Mouse (Mus musculus) E14TG2a.4 (cell line): ENCODE measurements at regions not wholly inside any gene's neighbourhood (a gene's known extent, or its start where the extent isn't known, plus 50 kb on each side); places are given as distances from the start of the nearest gene placed in this dataset.
A peak's percentile ranks its signal among the peaks of the same experiment; 100 is the strongest.

Experiments used
- H3K27me3 ChIP-seq: 2 replicates; pipeline ENCODE4 v1.6.1; 2014; ENCODE audit warnings: low read length, control low read depth; ENCODE audit not compliant: insufficient read depth
- H3K36me3 ChIP-seq: 2 replicates; pipeline ENCODE4 v1.6.1; 2014; ENCODE audit warnings: low read length, control low read depth; ENCODE audit not compliant: insufficient read depth
- H3K4me1 ChIP-seq: replicated peaks from 2 replicates; pipeline ENCODE4 v1.6.1; 2014; ENCODE audit warnings: low read depth, low read length, control low read depth
- H3K4me3 ChIP-seq: replicated peaks from 2 replicates; pipeline ENCODE4 v1.5.1; 2014; ENCODE audit warnings: mild to moderate bottlenecking, low read length
- H3K9me3 ChIP-seq: 2 replicates; pipeline ENCODE4 v1.6.1; 2014; ENCODE audit warnings: low read length, control low read depth
- CTCF ChIP-seq: conservative IDR thresholded peaks from 2 replicates; pipeline ENCODE4 v1.5.1; 2014; ENCODE audit warnings: low read length
- NANOG ChIP-seq: IDR thresholded peaks from 2 replicates; pipeline ENCODE4 v1.6.1; 2014; ENCODE audit warnings: borderline replicate concordance, low read length, mixed read lengths
- POU5F1 ChIP-seq: IDR thresholded peaks from 2 replicates; pipeline ENCODE4 v1.6.1; 2014; ENCODE audit warnings: low read length, borderline replicate concordance

DNA sequence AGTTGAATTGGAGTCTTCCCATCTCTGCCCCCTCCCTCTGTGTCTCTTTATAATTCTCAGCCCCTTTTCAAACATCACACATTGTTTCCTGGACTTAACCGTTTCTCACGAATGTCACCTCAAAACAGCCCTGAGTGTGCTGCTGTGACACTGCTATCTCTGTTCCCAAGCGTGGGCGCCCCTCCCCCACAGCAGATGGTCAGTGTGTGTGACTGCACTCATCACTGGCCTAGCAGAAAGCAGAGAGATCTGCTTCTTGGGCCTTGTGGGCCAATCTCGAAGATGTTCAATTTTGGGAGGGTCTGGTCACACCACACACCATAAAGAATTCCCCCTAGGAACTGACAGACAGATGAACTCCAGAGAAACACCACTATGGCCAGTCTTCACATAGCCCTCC lies 253.3 kb upstream of the Arid1b start:
- Histone ChIP-seq H3K4me3 (no peak overlapping the region), H3K4me1 (no peaks in the 10 kb centered on the region), H3K9me3 (0 out of 2 replicates have a peak, but pooled peaks cover 4% of the 10 kb centered on the region), H3K27me3 (no peaks in the 10 kb centered on the region), H3K36me3 (no peaks in the 10 kb centered on the region)
- TF ChIP-seq CTCF (no peak), NANOG (no peak), POU5F1 (no peak)

DNA sequence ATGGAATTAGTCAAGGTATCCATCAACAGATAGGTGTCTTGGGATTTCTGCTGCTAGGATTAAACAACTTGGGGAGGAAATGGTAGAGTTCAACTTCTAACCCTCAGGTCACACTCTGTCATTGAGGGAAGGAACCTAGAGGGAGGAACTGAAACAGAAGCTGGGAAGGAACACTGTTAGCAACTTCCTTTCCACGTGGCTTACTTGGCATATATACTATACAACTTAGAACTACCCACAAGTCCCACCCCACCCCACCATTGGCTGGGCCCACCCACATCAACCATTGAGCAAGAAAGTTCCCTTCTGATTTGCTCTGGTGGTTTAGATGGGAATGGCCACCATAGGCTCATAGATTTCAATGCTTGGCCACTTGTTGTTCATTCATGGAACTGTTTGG lies 251.8 kb upstream of the Arid1b start:
- no peak for TF ChIP-seq CTCF
- no peak for TF ChIP-seq NANOG
- no peak for TF ChIP-seq POU5F1
- Histone ChIP-seq H3K4me3 (no peak overlapping the region), H3K27me3 (no peaks in the 10 kb centered on the region), H3K36me3 (no peaks in the 10 kb centered on the region), H3K9me3 (0 out of 2 replicates have a peak, but pooled peaks cover 4% of the 10 kb centered on the region), H3K4me1 (no peaks in the 10 kb centered on the region)

DNA sequence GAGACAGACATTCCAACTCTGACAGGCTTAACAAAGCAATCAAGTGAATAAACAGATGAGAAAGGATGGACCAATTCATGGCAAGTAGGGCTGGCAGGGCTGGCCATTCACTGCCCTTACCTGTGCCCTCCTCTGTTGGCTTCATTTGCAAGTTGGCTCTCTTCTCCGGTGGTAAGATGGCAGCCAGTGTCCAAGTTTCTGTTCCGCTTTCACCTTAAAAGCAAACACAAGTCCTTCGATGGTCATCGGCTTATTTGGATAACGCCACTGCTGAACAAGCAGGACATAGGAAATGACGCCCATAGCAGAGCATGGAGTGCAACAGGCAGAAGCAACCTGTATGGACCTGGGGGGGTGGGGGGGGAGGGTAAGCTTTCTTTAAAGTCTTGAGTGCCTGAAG lies 231.2 kb upstream of the Arid1b start:
- Histone ChIP-seq H3K27me3 (no peaks in the 10 kb centered on the region), H3K36me3 (no peaks in the 10 kb centered on the region), H3K9me3 (no peaks in the 10 kb centered on the region), H3K4me3 (no peak overlapping the region), H3K4me1 (no peaks in the 10 kb centered on the region)
- TF ChIP-seq NANOG (no peak), CTCF (no peak), POU5F1 (no peak)

DNA sequence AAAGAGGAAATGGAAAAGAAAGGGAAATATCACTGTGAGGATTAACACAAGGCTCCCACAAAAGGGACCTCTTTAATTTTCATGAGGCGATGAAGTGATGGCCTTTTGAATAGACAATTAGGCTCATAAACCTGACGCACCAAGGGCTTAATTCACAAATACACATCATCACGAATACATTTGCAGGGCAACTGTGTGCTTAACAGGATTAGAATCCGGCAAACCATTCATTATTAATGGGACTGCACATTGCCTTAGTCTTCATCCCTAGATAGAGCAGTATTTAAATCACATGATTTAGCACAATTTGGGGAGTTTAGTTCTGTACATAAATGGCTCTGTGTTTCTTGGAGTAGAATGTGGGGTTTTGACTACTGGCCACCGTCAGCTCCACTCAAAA lies 228.4 kb upstream of the Arid1b start:
- Histone ChIP-seq H3K4me3 (no peak overlapping the region), H3K36me3 (no peaks in the 10 kb centered on the region), H3K9me3 (no peaks in the 10 kb centered on the region), H3K4me1 (peaks cover 4% of the 10 kb centered on the region), H3K27me3 (no peaks in the 10 kb centered on the region)
- no peak for TF ChIP-seq NANOG
- no peak for TF ChIP-seq POU5F1
- no peak for TF ChIP-seq CTCF

DNA sequence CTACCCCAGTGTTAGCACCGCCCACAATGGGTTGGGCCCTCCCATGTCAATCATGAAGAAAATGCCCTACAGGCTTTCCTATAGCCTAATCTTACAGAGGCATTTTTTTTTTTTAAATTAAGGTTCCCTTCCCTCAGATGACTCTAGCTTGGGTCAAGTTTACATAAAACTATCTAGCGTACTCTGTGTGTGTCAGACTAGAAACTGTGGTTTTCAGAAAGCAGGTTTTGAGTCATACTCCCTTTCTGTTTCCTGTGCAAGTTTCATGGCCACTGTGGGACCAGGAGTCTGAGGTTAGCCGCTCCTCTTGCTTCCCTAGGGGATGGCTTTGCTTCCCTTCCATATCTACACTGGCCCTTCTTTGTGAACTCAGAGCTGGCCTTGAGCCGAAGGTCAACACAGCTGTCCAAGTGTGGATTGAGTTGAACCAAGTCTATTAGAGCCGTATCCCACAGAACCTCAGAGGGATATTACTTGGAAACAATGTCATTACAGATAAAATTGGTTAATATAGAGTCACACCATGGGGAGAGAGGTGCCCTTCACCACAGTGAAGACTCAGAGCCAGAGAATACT lies 226.1 kb upstream of the Arid1b start:
- H3K4me3 ChIP-seq = no peak overlapping the region
- H3K36me3 ChIP-seq = no peaks in the 10 kb centered on the region
- H3K27me3 ChIP-seq = no peaks in the 10 kb centered on the region
- H3K4me1 ChIP-seq = peaks cover 4% of the 10 kb centered on the region
- H3K9me3 ChIP-seq = no peaks in the 10 kb centered on the region
- TF ChIP-seq CTCF = no peak
- TF ChIP-seq NANOG = no peak
- no peak for TF ChIP-seq POU5F1

DNA sequence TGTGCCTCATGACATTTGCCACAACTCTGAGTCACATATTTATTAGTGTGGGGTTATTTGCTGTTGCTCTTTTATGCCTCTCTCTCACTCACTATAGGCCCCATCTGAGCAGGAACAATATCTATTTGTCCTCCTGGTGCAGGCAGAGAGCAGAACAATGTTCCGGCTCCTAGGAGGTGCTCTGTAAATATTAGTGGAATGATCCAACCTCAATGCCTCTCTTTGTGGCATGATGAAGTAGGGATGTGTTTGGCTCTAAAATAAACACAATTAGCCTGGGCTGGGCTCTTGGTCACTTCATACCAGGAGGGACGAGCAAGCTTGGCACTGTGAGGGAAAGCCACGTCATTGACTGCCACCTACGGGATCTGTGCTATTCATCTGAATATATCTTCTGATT lies 224.8 kb upstream of the Arid1b start:
- Histone ChIP-seq H3K9me3 (no peaks in the 10 kb centered on the region), H3K36me3 (no peaks in the 10 kb centered on the region), H3K4me1 (peaks cover 4% of the 10 kb centered on the region), H3K27me3 (no peaks in the 10 kb centered on the region), H3K4me3 (no peak overlapping the region)
- no peak for TF ChIP-seq CTCF
- no peak for TF ChIP-seq NANOG
- TF ChIP-seq POU5F1 = no peak

DNA sequence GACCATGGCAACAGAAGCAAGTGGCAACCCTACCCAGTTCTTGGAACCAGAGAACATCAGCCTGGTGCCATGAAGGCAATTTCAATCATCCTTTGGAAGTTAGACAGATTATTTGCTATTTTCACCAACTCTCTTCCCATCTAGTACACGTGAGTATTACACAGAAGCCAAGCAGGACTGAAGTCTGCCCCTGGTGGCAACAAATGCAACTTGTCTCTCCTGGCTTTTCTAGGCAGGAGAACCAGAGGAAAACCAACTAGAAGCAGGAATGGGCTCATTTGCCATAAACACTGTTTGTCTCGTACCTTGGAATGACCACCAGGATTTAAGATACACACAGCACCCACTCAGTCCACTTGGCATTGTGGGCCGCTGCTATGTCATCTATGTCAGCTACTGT lies 224.1 kb upstream of the Arid1b start:
- peak; percentile 43 for TF ChIP-seq CTCF
- TF ChIP-seq NANOG = no peak
- Histone ChIP-seq H3K27me3 (no peaks in the 10 kb centered on the region), H3K4me1 (peaks cover 4% of the 10 kb centered on the region), H3K9me3 (no peaks in the 10 kb centered on the region), H3K36me3 (no peaks in the 10 kb centered on the region), H3K4me3 (no peak overlapping the region)

DNA sequence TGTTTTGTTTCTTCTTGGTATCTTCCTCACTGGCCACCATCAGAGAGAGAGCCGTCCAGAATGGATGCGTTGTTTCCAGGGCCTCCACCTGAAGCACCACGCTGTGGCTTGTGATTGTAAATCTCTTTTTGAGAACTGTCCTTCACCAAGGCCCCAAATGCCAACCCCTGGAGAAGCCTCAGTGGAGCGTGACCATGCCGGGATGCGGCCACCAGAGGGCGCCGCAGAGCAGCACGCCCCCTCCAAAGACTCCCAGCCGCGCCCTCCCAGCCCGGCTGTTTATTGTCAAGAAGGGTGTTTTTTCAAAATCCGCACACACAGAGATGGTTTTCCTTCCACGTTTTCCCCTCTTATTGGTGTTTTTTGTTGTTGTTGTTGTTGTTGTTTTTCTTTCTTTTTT lies 216.0 kb upstream of the Arid1b start:
- Histone ChIP-seq H3K27me3 (peaks cover 4% of the 10 kb centered on the region; the same call in 1 of the 2 replicates), H3K4me3 (no peak overlapping the region), H3K36me3 (no peaks in the 10 kb centered on the region), H3K4me1 (no peaks in the 10 kb centered on the region), H3K9me3 (no peaks in the 10 kb centered on the region)
- TF ChIP-seq CTCF (peak; percentile 53), NANOG (no peak), POU5F1 (no peak)

DNA sequence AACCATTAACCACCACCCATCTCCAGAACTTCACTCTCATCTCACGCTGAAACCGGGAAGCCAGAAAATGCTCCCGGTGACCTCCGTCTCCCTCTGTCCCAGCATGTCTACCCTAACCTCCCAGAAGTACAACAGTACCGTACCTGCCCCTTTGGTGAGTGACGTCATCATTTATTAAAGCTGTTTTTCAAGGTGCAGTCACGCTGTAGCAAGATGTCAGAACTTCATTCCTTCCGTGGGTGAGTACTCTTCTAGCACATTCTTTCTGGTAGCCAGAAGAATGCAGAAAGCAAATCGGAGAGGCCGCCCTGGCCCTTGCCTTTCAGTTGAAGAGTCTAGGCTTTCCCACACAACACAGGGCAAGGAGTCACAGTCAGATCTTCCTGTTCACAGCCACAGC lies 215.1 kb upstream of the Arid1b start:
- Histone ChIP-seq H3K4me1 (no peaks in the 10 kb centered on the region), H3K27me3 (peaks cover 7% of the 10 kb centered on the region; the same call in 1 of the 2 replicates), H3K4me3 (no peak overlapping the region), H3K36me3 (no peaks in the 10 kb centered on the region), H3K9me3 (no peaks in the 10 kb centered on the region)
- TF ChIP-seq NANOG (no peak), POU5F1 (no peak), CTCF (no peak)
